Mouse (Mus musculus): ENCODE data around the gene C130074G19Rik. TPM values are rescaled to one million over a fixed set of nuclear protein-coding genes. Genes with fewer than 3 reads are reported as not detected.

Gene C130074G19Rik
- total and polyA plus RNA-seq, 3 experiments, result not detected

- no peaks in the 10 kb centered on the region for H3K36me3 ChIP-seq (ENCODE audit: control insufficient read depth in 1 of 2, insufficient read depth in 2 of 2, low read length in 2 of 2)
- H3K9me3 ChIP-seq (replicated peaks; ENCODE audit: insufficient read depth, low read length), result no peaks in the 10 kb centered on the region
- no peaks in the 10 kb centered on the region; a peak in 2 of 4 replicates for H3K27me3 ChIP-seq (ENCODE audit: control insufficient read depth in 1 of 2, insufficient read depth in 2 of 2, low read length in 2 of 2)
- H3K4me1 ChIP-seq (ENCODE audit: control insufficient read depth in 1 of 2, insufficient read depth in 2 of 2, low read length in 2 of 2), result no peaks in the 10 kb centered on the region
- DNase-seq (ENCODE audit: low read depth, low spot score), result no peak
- H3K4me3 ChIP-seq (ENCODE audit: control insufficient read depth in 1 of 2, insufficient read depth in 1 of 2, low read depth in 2 of 2, low read length in 2 of 2), result no peak overlapping the region
- H3K9ac ChIP-seq (ENCODE audit: control insufficient read depth, low read depth, low read length, poor library complexity, severe bottlenecking), result no peak overlapping the region
- no peaks in the 10 kb centered on the region for H3K79me2 ChIP-seq (ENCODE audit: control insufficient read depth, insufficient read depth, low read length, poor library complexity)
- no peak overlapping the region for H3K27ac ChIP-seq (ENCODE audit: control insufficient read depth, low read depth, low read length)
- TF ChIP-seq NELFE (IDR thresholded peaks at IDR 0.05; ENCODE audit: low read depth, low read length) (no peak), ZC3H11A (IDR thresholded peaks at IDR 0.05; ENCODE audit: low read depth, low read length) (no peak), CHD1 (IDR thresholded peaks at IDR 0.05; ENCODE audit: low read depth, low read length) (no peak), ZNF384 (IDR thresholded peaks at IDR 0.05; ENCODE audit: low read depth, low read length) (no peak), EP300 (IDR thresholded peaks at IDR 0.05; ENCODE audit: low read depth in 1 of 2, low read length in 2 of 2) (no peak), ZKSCAN1 (IDR thresholded peaks at IDR 0.05; ENCODE audit: low read depth, low read length) (no peak), USF2 (IDR thresholded peaks at IDR 0.05; ENCODE audit: borderline replicate concordance in 1 of 2, insufficient read depth in 1 of 2, low read depth in 1 of 2, low read length in 2 of 2) (no peak), E2F4 (IDR thresholded peaks at IDR 0.05; ENCODE audit: borderline replicate concordance, low read depth, low read length) (no peak), SMC3 (IDR thresholded peaks at IDR 0.05; ENCODE audit: low read depth, low read length) (no peak), UBTF (IDR thresholded peaks at IDR 0.05; ENCODE audit: borderline replicate concordance, insufficient read depth, low read depth, low read length) (no peak), BHLHE40 (IDR thresholded peaks at IDR 0.05; ENCODE audit: borderline replicate concordance, low read depth, low read length) (no peak), MYC (IDR thresholded peaks at IDR 0.05; ENCODE audit: low read depth, low read length) (no peak), GABPA (IDR thresholded peaks at IDR 0.05; ENCODE audit: low read depth, low read length) (no peak)
Observed at GRCm38 (mm10) chr1:184897350-184897749, 14.3 kb upstream of the C130074G19Rik start.

DNA sequence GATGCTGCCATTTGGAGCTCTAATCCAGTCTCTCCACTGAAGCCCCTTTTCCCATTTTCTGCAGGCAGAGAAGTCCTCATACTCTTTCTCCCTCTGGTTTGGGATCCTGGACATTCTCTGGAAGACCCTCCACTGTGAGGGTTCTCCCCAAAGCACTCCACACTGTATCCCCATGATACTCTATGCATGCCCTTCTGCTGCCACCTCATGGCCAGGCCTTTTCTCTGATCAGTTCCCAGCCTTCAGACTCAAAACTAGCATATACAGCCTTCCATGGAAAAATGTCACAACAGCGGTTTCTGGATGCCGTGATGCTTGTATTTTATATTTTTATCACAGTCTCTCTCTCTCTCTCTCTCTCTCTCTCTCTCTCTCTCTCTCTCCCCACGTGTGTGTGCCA is 9.0 kb upstream of the C130074G19Rik start:
- Histone ChIP-seq H3K9ac (ENCODE audit: control insufficient read depth, low read depth, low read length, poor library complexity, severe bottlenecking) (no peak overlapping the region), H3K79me2 (ENCODE audit: control insufficient read depth, insufficient read depth, low read length, poor library complexity) (no peaks in the 10 kb centered on the region), H3K4me3 (ENCODE audit: control insufficient read depth in 1 of 2, insufficient read depth in 1 of 2, low read depth in 2 of 2, low read length in 2 of 2) (no peak overlapping the region), H3K27ac (ENCODE audit: control insufficient read depth, low read depth, low read length) (no peak overlapping the region), H3K4me1 (ENCODE audit: control insufficient read depth in 1 of 2, insufficient read depth in 2 of 2, low read length in 2 of 2) (no peaks in the 10 kb centered on the region), H3K27me3 (ENCODE audit: control insufficient read depth in 1 of 2, insufficient read depth in 2 of 2, low read length in 2 of 2) (no peaks in the 10 kb centered on the region), H3K9me3 (replicated peaks; ENCODE audit: insufficient read depth, low read length) (no peaks in the 10 kb centered on the region), H3K36me3 (ENCODE audit: control insufficient read depth in 1 of 2, insufficient read depth in 2 of 2, low read length in 2 of 2) (no peaks in the 10 kb centered on the region)
- TF ChIP-seq ZMIZ1 (IDR thresholded peaks at IDR 0.05; ENCODE audit: low read depth, low read length) (no peak), NELFE (IDR thresholded peaks at IDR 0.05; ENCODE audit: low read depth, low read length) (no peak), MXI1 (IDR thresholded peaks at IDR 0.05; ENCODE audit: low read depth, low read length) (no peak), MYC (IDR thresholded peaks at IDR 0.05; ENCODE audit: low read depth, low read length) (no peak), POLR2AphosphoS5 (IDR thresholded peaks at IDR 0.05; ENCODE audit: borderline replicate concordance, low read depth, low read length) (no peak), RAD21 (IDR thresholded peaks at IDR 0.05; ENCODE audit: low read depth, low read length) (no peak), CTCF (IDR thresholded peaks at IDR 0.05 in 2 of 3, conservative IDR thresholded peaks at IDR 0.05 in 1 of 3; ENCODE audit: control insufficient read depth in 1 of 3, insufficient read depth in 1 of 3, low read depth in 2 of 3, low read length in 3 of 3, poor library complexity in 1 of 3, severe bottlenecking in 1 of 3) (no peak), ZKSCAN1 (IDR thresholded peaks at IDR 0.05; ENCODE audit: low read depth, low read length) (no peak), RCOR1 (IDR thresholded peaks at IDR 0.05; ENCODE audit: low read depth, low read length) (no peak), MYB (IDR thresholded peaks at IDR 0.05; ENCODE audit: low read depth, low read length) (no peak), MAZ (IDR thresholded peaks at IDR 0.05; ENCODE audit: low read depth, low read length) (no peak), EP300 (IDR thresholded peaks at IDR 0.05; ENCODE audit: low read depth in 1 of 2, low read length in 2 of 2) (no peak), CHD1 (IDR thresholded peaks at IDR 0.05; ENCODE audit: low read depth, low read length) (no peak), MAX (IDR thresholded peaks at IDR 0.05; ENCODE audit: low read length) (no peak), ELF1 (IDR thresholded peaks at IDR 0.05; ENCODE audit: low read depth, low read length) (no peak), GABPA (IDR thresholded peaks at IDR 0.05; ENCODE audit: low read depth, low read length) (no peak), USF1 (IDR thresholded peaks at IDR 0.05; ENCODE audit: low read depth, low read length) (no peak), TAL1 (IDR thresholded peaks at IDR 0.05; ENCODE audit: low read length) (no peak), ETS1 (IDR thresholded peaks at IDR 0.05; ENCODE audit: low read depth, low read length) (no peak)
- no peak for DNase-seq (ENCODE audit: low read depth, low spot score)

All from MEL (cell line).